Mouse (Mus musculus) heart, embryonic 10.5 days (tissue): ENCODE results near the gene C1qb. TPM values are rescaled to one million over a fixed set of nuclear protein-coding genes. Genes with fewer than 3 reads are reported as not detected.

Experiments
- DNase-seq: peaks from one replicate; pipeline ENCODE4 v3.0.0-alpha.2; 2017; ENCODE audit warnings: low spot score
- H3K27ac ChIP-seq: fragments of 300-500 bp; sonication (generic); 2 replicates; pipeline ENCODE4 v1.5.1; 2016; ENCODE audit warnings: mild to moderate bottlenecking
- H3K27me3 ChIP-seq: fragments of 300-500 bp; sonication (generic); 2 replicates; pipeline ENCODE4 v1.6.1; 2016; ENCODE audit warnings: mild to moderate bottlenecking; ENCODE audit not compliant: poor library complexity, insufficient read depth, severe bottlenecking
- H3K36me3 ChIP-seq: fragments of 300-500 bp; sonication (generic); 2 replicates; pipeline ENCODE4 v1.6.1; 2016; ENCODE audit warnings: mild to moderate bottlenecking, moderate library complexity
- H3K4me1 ChIP-seq: fragments of 300-500 bp; sonication (generic); 2 replicates; pipeline ENCODE4 v1.6.1; 2016; ENCODE audit warnings: mild to moderate bottlenecking
- H3K4me3 ChIP-seq: fragments of 300-500 bp; sonication (generic); 2 replicates; pipeline ENCODE4 v1.5.1; 2016; ENCODE audit warnings: mild to moderate bottlenecking, moderate library complexity
- H3K9me3 ChIP-seq: fragments of 300-500 bp; sonication (generic); 2 replicates; pipeline ENCODE4 v1.6.1; 2016; ENCODE audit warnings: mild to moderate bottlenecking, moderate library complexity
- whole genome bisulfite sequencing: fragments of 180-500 bp; shearing (Covaris S2); methylation state at CpG from one replicate; pipeline ENCODE4 v1.1.7; 2016; 5-methylcytosine and 5-hydroxymethylcytosine counted together
- polyA plus RNA-seq: library from polyadenylated mRNA; unstranded; fragments of >200 nt; fragmentation: Nextera tagmentation; extraction: Ambion mirVana; gene quantifications from 2 replicates; pipeline ENCODE4 v1.2.1, GENCODE M21; 2016

Gene C1qb
- polyA plus RNA-seq, 1 experiment from 2014 or later = 13.4 TPM

DNA sequence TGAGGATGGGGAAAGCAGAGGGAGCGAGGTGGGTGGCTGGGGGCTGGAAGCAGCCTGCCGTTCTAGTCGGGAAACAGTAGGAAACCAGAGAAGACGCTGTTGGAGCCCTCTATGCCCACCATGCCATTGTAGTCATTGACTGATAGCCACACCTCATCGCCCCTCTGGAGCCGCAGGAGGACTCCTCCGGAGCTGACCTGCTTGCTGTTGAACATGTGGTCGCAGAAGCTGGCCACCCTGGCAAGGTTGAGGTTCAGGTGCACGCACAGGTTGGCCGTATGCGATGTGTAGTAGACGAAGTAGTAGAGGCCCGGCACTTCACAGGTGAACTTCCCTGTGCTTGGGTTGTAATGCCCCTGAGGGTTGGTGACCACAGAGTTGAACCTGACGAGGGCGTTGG is 4.0 kb upstream of the C1qb start:
- no peak for DNase-seq
- no peaks in the 10 kb centered on the region for H3K4me1 ChIP-seq
- H3K27me3 ChIP-seq = peaks cover 92% of the 10 kb centered on the region
- H3K36me3 ChIP-seq = no peaks in the 10 kb centered on the region
- 85% methylated on average over 15 of the region's 15 CpGs for WGBS
- H3K27ac ChIP-seq = no peak overlapping the region
- H3K4me3 ChIP-seq = no peak overlapping the region
- H3K9me3 ChIP-seq = no peaks in the 10 kb centered on the region

GRCm38 (mm10) chr4:136887714-136888113 is 1.7 kb upstream of the C1qb start:
- no peak for DNase-seq
- no peaks in the 10 kb centered on the region for H3K9me3 ChIP-seq
- no peak overlapping the region for H3K27ac ChIP-seq
- H3K36me3 ChIP-seq = no peaks in the 10 kb centered on the region
- 67% methylated on average over 5 of the region's 5 CpGs for WGBS
- peaks cover 73% of the 10 kb centered on the region for H3K27me3 ChIP-seq
- no peaks in the 10 kb centered on the region for H3K4me1 ChIP-seq
- H3K4me3 ChIP-seq = no peak overlapping the region

GRCm38 (mm10) chr4:136878601-136879000 is 7.4 kb downstream of the C1qb start:
- no peaks in the 10 kb centered on the region for H3K36me3 ChIP-seq
- no peaks in the 10 kb centered on the region for H3K4me1 ChIP-seq
- WGBS = 17% methylated on average over 5 of the region's 5 CpGs
- no peak overlapping the region for H3K4me3 ChIP-seq
- DNase-seq = no peak
- H3K27ac ChIP-seq = no peak overlapping the region
- H3K9me3 ChIP-seq = no peaks in the 10 kb centered on the region
- H3K27me3 ChIP-seq = peaks cover 55% of the 10 kb centered on the region

GRCm38 (mm10) chr4:136878171-136878570 is 7.8 kb downstream of the C1qb start:
- H3K27me3 ChIP-seq = peaks cover 59% of the 10 kb centered on the region
- H3K9me3 ChIP-seq = no peaks in the 10 kb centered on the region
- H3K4me3 ChIP-seq = no peak overlapping the region
- no peak for DNase-seq
- no peaks in the 10 kb centered on the region for H3K36me3 ChIP-seq
- WGBS = 37% methylated on average over 8 of the region's 8 CpGs
- no peaks in the 10 kb centered on the region for H3K4me1 ChIP-seq
- no peak overlapping the region for H3K27ac ChIP-seq

DNA sequence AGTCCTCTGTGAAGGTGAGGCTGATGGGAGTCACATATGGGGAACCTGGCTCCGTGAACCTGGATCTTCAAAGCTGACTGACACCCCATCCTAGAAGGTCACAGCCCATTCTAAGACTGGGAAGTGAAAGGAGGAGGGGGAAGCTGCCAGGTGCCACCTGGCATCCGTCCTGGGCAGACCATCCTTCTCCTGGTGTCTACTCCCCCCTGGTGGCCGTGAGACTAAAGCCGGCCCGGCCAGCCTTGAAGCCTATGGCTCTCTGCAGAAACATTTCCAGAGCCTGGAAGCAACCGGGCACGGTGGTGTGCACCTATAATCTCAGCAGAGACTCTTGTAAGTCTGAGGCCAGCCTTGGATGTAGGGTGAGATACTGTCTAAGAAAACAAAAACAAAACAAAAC is 9.0 kb downstream of the C1qb start:
- Histone ChIP-seq H3K27me3 (peaks cover 64% of the 10 kb centered on the region), H3K27ac (no peak overlapping the region), H3K4me3 (no peak overlapping the region), H3K36me3 (no peaks in the 10 kb centered on the region), H3K4me1 (no peaks in the 10 kb centered on the region), H3K9me3 (no peaks in the 10 kb centered on the region)
- 26% methylated on average over 7 of the region's 7 CpGs for WGBS
- no peak for DNase-seq

DNA sequence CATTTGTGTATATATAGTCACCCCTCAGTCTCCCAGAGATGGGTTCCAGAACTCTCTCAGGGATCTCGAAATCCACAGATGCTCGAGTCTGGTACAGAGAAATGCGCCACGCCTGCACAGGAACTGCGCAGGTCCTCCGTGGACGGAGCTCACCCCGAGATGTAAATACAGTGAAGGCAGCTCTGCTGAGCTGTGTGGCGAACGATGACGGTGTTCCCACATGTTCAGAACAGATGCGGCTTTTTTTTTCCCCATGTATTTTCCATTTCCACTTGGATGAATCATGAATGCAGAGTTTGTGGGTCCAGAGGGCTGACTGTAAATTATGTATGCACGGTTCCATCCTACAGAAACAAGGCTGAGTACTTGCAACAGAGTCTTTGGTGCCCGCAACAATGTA is 11.0 kb downstream of the C1qb start:
- H3K4me1 ChIP-seq = 0 out of 2 replicates have a peak, but pooled peaks cover under 1% of the 10 kb centered on the region
- H3K4me3 ChIP-seq = no peak overlapping the region
- H3K9me3 ChIP-seq = no peaks in the 10 kb centered on the region
- DNase-seq = no peak
- peaks cover 55% of the 10 kb centered on the region for H3K27me3 ChIP-seq
- no peak overlapping the region for H3K27ac ChIP-seq
- no peaks in the 10 kb centered on the region for H3K36me3 ChIP-seq
- WGBS = 83% methylated on average over 14 of the region's 14 CpGs

DNA sequence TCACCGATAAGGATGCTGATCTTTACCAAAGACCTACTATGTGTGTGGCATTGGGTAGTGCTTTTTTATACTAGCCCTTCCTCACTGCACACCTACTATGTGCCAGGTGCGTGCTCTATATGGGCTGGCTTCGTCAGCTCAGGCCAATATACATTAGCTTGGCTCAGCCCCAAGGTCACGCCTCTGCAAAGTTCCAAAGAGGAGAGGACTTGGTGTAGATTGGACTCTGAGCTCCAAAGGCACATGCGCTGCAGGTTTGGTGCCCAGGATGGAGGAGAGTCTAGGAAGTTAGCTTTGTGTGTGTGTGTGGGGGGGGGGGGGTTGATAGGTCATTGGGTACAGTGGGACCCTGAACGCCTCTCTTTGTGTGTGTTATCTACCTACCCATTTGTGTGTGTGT is 17.6 kb downstream of the C1qb start:
- Histone ChIP-seq H3K4me3 (no peak overlapping the region), H3K27me3 (peaks cover 82% of the 10 kb centered on the region), H3K27ac (no peak overlapping the region), H3K36me3 (no peaks in the 10 kb centered on the region), H3K4me1 (peaks cover 22% of the 10 kb centered on the region), H3K9me3 (no peaks in the 10 kb centered on the region)
- 83% methylated on average over 6 of the region's 6 CpGs for whole genome bisulfite sequencing
- no peak for DNase-seq

DNA sequence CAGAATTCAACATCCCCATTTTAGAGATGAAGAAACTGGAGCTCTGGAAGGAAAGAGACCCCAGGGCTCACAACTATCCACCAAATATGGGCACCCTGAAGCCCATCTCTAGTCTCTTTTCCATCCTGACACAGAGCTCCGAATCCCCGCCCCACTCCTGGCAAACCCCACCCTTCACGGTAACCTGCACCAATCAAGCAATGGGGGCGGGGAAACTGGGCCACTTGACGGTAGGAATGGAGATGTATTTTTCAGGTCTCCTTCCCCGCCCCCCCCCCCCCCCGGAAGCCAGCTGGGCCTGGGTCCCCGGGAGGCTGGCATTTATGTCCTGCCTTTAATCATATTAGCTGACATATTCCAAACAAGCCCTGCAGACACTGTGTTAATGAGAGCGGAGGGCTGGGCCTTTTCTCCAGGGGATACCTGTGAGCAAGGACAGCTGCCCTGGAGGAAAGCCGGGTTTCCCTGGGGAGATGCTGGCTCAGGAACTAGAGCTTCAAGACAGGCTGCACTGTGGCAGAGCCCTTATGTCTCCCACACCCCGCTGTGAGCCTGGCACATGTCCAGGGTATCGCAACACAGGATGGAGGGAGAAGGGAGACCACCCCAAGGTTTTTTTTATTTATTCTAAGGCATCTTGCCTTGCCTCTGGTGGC is 18.2 kb downstream of the C1qb start:
- H3K36me3 ChIP-seq = no peaks in the 10 kb centered on the region
- no peak overlapping the region for H3K27ac ChIP-seq
- peaks cover 28% of the 10 kb centered on the region for H3K4me1 ChIP-seq
- H3K4me3 ChIP-seq = no peak overlapping the region
- DNase-seq = no peak
- no peaks in the 10 kb centered on the region for H3K9me3 ChIP-seq
- 13% methylated on average over 12 of the region's 12 CpGs for WGBS
- peaks cover 82% of the 10 kb centered on the region for H3K27me3 ChIP-seq

DNA sequence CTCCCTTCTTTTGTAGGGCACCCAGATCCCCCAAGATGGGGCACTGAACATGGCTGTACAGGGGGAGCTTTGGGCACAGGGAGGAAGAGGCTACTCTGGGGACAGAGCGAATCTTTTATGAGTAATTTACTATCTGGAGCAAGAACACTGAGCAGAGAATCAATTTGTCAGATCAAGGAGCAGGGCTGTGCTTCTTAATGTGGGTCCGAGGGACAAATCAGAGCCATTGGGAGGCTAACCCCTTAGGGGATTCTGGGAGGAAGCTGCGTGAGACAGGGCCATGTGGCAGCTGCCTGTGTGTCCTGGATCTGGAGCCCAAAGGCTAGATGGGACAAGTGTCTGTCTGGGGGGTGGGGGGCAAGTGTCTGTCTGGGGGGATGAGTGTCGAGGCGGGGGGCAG is 20.5 kb downstream of the C1qb start:
- DNase-seq = no peak
- peaks cover 99% of the 10 kb centered on the region for H3K27me3 ChIP-seq
- no peaks in the 10 kb centered on the region for H3K36me3 ChIP-seq
- peaks cover 43% of the 10 kb centered on the region for H3K4me1 ChIP-seq
- H3K27ac ChIP-seq = no peak overlapping the region
- H3K4me3 ChIP-seq = no peak overlapping the region
- WGBS = 67% methylated on average over 5 of the region's 5 CpGs
- H3K9me3 ChIP-seq = no peaks in the 10 kb centered on the region

GRCm38 (mm10) chr4:136864751-136865470 is 21.1 kb downstream of the C1qb start:
- no peak overlapping the region for H3K27ac ChIP-seq
- H3K27me3 ChIP-seq = peaks cover 97% of the 10 kb centered on the region
- no peak overlapping the region for H3K4me3 ChIP-seq
- H3K36me3 ChIP-seq = no peaks in the 10 kb centered on the region
- no peaks in the 10 kb centered on the region for H3K9me3 ChIP-seq
- WGBS = 18% methylated on average over 15 of the region's 15 CpGs
- no peak for DNase-seq
- H3K4me1 ChIP-seq = peaks cover 42% of the 10 kb centered on the region

- Histone ChIP-seq H3K36me3 (no peaks in the 10 kb centered on the region), H3K27ac (no peak overlapping the region), H3K4me1 (peaks cover 40% of the 10 kb centered on the region), H3K4me3 (no peak overlapping the region), H3K9me3 (no peaks in the 10 kb centered on the region), H3K27me3 (peaks cover 97% of the 10 kb centered on the region)
- no peak for DNase-seq
- 22% methylated on average over 9 of the region's 9 CpGs for WGBS
Measured at GRCm38 (mm10) chr4:136863517-136863916, 22.5 kb downstream of the C1qb start.

DNA sequence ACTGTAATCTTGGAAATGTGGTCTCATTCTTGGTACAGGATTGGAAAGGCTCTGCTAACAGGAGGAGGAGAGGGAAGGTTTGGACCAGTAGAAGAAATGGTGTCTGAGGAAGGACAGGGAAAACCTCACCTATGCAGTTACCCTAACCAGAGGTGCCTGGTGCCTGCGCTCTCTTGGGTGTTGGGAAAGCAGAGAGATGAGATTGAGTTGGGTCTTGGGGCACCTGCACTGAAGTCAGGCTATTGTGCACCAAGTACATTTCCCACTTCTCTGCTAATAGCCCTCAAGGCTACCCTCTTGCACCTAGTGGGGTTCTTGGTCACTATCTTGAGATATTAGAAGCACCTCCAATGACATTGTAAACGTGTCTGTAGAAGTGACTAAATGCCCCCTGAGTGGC is 23.6 kb downstream of the C1qb start:
- no peaks in the 10 kb centered on the region for H3K36me3 ChIP-seq
- no peaks in the 10 kb centered on the region for H3K9me3 ChIP-seq
- 44% methylated on average over 2 of the region's 2 CpGs for WGBS
- peaks cover 97% of the 10 kb centered on the region for H3K27me3 ChIP-seq
- H3K4me3 ChIP-seq = no peak overlapping the region
- H3K4me1 ChIP-seq = peaks cover 35% of the 10 kb centered on the region
- no peak overlapping the region for H3K27ac ChIP-seq
- DNase-seq = no peak

DNA sequence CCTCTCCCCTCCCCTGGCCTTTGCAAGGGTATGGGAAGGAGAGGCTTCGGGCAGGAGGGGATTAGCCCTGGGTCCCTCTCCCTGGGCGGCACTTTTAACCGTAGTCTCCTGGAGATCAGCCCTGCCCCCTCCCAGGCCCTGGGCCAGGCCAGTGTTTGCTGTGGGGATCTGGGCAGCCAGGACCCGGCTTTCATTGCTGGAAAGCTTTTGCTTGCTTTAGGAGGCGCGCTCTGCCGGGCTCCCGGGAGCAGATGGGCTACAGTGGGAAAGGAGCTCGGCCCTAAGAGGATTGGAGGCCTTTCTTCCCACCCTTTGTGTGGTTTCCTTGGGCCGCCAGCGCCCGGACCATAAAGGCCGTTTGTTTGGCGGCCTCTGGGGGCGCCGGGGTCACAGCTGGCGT is 24.2 kb downstream of the C1qb start:
- Histone ChIP-seq H3K9me3 (no peaks in the 10 kb centered on the region), H3K4me3 (peak overlapping the region; percentile 12), H3K4me1 (peaks cover 35% of the 10 kb centered on the region), H3K36me3 (no peaks in the 10 kb centered on the region), H3K27ac (no peak overlapping the region; the same call in 1 of the 2 replicates), H3K27me3 (peaks cover 97% of the 10 kb centered on the region)
- DNase-seq = no peak
- WGBS = 6% methylated on average over 17 of the region's 17 CpGs
